Mouse (Mus musculus): ENCODE results near the gene Gm10320.

Gm10320 gene

DNA sequence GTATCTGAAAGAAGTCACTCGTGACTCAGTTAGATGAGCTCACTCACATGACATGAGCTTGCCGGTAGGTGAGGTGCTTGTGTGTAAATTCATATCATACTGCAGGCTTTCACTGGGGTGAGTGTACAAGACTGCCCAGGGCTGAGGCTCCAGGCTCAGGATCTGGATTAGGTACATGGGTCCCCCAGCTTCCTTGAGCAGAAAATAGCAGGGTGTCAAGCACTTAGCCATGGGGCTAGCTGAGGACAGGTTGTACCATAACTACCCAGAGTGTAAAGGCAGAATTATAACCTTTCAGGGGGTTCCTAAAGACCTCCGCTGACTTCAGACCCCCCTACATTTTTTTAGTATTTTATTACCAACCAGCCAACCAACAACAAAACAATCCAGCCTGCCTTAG lies at the start of gene Gm10320:
TSS of gene Gm10320 (minus strand) at position 93 of the 400 bp plus-strand sequence.
- no peak for DNase-seq (ENCODE audit: low spot score)

GRCm38 (mm10) chr13:98541601-98542000 lies 49.8 kb upstream of the Gm10320 start:
- no peak for DNase-seq (ENCODE audit: low spot score)

DNA sequence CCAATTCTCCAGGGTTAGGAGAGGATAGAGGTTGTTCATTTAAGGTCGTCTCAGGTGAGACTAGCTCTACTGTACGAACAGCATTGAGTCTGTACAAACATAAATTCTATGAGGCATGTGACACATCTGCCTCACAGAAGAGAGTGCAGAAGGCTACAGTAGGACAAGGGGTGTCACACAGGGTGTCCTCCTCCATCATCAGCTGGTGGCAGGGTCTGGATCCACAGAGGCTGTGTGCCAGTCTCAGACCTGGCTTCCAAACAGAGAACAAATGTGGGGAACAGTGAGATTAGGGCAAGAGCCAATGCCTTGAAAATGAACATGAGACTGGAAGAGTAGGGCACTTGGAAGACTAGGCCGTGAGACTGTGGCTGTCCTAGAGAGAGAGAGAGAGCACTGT lies 48.4 kb upstream of the Gm10320 start:
- no peak for DNase-seq (ENCODE audit: low spot score)

DNA sequence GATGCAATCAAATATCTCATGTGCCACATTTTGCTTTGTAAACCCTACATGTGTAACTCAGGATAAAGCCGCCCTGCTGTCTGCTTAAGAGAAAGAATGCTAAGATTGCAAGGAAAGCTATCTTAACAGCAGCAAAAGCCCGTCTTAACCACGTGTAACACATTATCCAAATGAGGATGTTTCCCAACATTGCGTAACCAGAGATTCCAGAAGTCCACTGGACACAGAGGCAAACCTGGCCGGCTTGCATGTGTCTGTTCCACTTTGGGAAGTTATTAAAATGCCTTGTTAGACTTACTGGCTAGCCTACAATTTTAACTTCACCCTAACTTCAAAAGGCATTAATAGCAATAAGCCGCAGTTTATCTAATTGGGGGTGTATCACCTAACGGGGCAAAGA lies 47.5 kb upstream of the Gm10320 start:
- no peak for DNase-seq (ENCODE audit: low spot score)

- DNase-seq (ENCODE audit: low spot score), result no peak
Observed at GRCm38 (mm10) chr13:98538587-98538986, 46.8 kb upstream of the Gm10320 start.

DNA sequence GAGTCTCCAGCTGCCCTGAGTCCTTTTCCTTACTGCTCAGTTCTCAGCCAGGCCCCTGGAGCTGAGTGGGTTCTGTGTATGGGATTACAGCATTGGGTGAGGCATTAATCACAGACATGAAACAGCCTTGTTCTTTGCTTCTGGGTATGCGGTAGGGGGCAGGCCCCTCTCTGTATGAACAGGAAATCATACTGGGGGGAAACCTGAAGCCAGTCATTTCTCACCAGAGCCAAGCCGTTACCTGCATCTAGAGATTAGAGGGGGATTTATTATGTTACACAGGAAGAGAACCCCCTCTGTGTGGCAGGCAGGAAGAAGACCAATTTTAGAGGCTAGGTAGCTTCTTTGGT lies 43.1 kb upstream of the Gm10320 start:
- DNase-seq (ENCODE audit: low spot score), result peak; percentile 47

DNA sequence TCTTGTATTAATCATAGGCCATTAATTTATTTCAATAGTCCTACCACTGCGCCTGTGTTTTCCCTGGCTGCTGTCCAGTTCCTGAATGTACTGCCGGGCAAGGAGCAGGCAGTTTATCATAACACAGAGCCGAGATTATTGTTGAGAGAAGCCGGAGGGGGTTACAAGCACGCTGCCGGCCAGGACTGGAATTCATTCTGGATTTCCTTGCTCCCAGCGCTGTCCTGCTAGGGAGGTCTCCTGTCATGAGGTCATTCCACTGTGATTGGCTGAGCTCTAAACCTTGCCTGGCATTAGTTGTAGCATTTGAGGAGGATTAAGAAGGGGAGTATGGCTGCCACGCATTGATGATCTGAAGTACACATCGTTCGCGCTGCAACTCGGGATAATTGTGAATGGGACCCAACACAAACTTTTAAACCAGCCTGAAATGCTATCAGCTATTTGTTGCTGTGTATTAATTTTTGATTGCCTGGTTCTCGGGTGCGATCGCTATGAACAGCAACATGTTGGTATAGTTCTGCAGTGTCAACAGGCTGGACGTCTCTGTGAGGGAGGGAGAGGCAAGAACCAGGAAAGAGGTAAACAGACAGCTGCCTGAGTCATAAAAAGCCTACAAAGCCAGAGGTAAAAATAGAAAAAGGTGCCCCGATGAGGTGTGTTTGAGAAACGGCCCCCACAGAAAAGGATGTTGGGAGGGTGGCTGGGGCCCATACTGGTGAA lies 42.5 kb upstream of the Gm10320 start:
- DNase-seq (ENCODE audit: low spot score), result peak; percentile 85

- DNase-seq (ENCODE audit: low spot score), result peak; percentile 64
Observed at GRCm38 (mm10) chr13:98533415-98533814, 41.6 kb upstream of the Gm10320 start.

DNA sequence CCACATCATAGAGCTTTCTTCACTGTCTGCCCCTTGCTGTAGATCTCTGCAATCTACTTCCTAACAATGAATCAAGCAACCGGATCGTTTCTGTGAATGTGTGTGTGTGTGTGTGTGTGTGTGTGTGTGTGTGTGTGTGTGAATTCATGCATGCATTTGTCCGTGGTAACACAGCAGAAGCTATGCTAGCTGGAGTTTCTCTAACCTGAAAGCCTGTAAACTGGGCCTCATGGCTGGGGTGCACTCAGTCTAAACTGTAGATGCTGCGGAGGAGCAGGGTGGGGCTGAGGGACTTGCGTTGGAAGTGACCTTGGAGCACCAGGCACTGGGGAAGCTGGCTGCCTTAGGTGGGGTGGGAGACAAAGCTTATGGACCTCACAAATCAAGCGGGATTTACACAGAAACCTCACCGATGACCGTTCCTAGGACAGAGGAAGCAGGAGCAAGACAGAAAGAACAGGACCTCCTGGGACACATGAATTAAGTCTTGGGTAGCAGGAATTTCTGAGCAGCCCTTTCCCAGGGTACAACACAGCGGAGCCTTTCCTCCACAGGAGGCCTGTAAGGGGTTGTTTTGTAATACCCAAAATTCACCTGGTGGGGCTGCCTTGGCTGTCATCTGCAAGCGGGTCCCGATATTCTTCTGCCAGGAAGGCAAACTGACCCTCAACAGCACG lies 41.0 kb upstream of the Gm10320 start:
- no peak for DNase-seq (ENCODE audit: low spot score)

- DNase-seq (ENCODE audit: low spot score), result no peak
Observed at GRCm38 (mm10) chr13:98531976-98532375, 40.2 kb upstream of the Gm10320 start.

DNA sequence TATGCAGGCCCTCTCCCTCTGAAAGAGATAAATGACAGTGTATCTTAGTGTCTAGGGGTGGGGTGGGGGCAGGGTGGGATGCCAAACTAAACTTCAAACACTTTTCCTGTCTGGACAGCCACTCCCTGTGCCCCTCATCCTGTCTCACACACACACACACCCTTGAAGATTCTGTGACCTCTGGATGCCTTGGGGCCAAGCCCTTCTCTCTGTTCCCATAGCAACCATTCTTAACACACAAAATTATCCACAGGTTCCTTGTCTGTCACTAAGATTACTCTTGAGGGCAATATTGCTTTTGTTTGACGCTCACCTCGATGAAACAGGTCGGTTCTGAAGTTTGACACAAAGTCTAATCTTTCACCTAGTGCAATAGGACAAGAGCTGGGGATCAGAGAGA lies 39.5 kb upstream of the Gm10320 start:
- peak; percentile 68 for DNase-seq (ENCODE audit: low spot score)

DNA sequence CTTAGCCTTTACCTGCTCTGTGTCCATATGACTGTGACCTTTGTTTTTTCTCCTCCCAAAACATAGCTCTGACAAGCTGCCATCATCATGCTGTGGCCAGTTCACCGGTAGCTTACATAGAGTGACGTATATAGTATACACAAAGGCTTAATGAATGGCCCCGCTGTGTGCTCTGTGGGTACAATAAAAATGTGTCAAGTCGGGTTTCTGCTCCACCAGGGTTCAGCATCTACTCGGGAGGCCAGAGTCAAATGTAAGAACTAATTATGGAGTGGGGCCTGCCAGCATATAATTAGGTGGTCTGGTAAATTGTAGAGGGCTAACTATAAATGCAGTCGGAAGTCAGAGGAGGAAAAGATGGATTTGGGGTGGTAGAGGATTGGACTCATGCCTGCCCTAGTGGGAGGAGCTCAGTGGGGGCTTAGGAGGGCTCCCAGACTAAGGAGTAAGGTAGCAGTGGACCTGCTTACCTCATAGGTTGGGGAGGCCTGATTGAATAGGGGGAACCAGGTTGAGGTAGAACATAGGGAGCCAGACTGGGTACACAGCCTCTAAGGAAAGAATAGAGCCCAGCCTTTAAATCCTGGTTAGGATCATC lies 32.0 kb upstream of the Gm10320 start:
- no peak for DNase-seq (ENCODE audit: low spot score)

DNA sequence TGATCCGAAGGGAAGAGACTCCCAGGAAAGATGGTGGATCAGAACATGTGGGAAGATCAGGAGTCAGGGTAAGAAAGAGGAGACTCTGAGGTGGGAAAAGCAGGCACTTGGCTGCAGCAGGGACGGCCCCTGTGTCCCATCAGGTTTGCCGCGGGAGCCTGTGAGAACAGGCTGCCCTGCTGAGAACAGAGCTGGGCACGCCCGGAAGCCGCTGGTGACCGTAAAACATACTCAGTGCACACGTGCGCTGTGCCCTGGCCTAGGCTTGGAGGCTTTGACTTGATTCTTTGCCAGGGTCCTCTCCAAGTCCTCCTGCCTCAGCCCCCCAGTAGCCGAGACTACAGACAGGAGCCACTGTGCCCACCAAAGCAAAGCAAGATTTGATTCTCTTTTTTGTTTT lies 26.5 kb upstream of the Gm10320 start:
- DNase-seq (ENCODE audit: low spot score), result peak; percentile 58

DNA sequence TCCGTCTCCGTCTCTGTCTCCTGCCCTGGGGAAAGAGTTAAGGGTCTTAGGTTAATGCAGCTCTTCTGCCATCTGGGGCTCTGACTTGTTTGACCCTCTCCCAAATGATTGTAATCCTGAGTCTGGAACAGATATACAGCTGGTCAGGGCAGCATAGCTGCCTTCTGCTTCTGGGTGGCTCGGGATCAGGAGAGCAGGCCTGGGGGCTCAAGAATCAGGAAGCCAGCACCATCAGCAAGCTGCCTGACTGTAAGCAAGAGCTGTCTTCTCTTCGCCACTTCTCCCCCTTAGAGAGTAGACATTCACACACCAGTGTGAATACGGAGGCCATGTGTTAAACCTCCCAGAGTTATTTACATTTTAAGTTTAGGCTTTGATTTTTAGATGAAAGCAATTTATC lies 25.9 kb upstream of the Gm10320 start:
- no peak for DNase-seq (ENCODE audit: low spot score)

DNA sequence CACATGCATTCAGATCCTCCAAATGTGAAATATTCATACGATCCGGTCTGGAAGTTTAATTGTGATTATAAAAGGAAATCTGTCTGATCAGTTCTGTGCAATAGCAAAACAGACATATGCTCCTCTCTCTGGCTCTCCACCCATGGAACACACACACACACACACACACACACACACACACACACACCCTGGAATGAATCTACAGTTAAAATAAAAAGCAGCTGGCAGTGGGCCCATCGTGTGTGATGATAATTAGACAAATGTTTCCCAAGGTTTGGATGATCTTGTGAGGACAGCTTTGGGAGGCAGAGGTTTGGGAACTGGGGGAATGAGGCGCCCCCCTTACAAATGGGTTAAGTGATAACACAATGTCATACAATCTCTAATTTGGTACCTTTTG lies 25.2 kb upstream of the Gm10320 start:
- no peak for DNase-seq (ENCODE audit: low spot score)

DNA sequence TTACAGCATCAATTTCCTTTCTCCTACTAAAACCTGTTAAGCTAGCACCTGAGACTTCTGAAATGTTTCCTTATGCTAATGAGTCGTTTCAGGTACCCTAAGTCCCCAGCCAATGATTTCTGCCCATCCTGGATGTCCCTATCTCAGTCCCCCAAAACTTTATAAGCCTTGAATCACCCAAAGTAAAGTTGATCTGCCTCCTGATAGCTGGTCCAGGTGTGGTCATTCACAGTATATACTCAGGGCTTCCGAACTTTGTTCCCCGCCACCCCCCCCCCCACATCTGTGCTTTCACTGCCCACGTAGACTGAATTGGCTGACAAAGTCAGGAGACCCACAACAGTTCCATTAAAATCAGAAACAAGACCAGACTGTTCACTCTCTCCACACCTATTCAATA lies 20.3 kb upstream of the Gm10320 start:
- no peak for DNase-seq (ENCODE audit: low spot score)

GRCm38 (mm10) chr13:98507656-98508055 lies 15.9 kb upstream of the Gm10320 start:
- no peak for DNase-seq (ENCODE audit: low spot score)

- no peak for DNase-seq (ENCODE audit: low spot score)
Observed at GRCm38 (mm10) chr13:98506496-98506895, 14.7 kb upstream of the Gm10320 start.

- DNase-seq (ENCODE audit: low spot score), result no peak
Observed at GRCm38 (mm10) chr13:98505989-98506388, 14.2 kb upstream of the Gm10320 start.

GRCm38 (mm10) chr13:98505489-98505857 lies 13.7 kb upstream of the Gm10320 start:
- no peak for DNase-seq (ENCODE audit: low spot score)

- DNase-seq (ENCODE audit: low spot score), result peak; percentile 83
Observed at GRCm38 (mm10) chr13:98504661-98505488, 13.1 kb upstream of the Gm10320 start.

DNA sequence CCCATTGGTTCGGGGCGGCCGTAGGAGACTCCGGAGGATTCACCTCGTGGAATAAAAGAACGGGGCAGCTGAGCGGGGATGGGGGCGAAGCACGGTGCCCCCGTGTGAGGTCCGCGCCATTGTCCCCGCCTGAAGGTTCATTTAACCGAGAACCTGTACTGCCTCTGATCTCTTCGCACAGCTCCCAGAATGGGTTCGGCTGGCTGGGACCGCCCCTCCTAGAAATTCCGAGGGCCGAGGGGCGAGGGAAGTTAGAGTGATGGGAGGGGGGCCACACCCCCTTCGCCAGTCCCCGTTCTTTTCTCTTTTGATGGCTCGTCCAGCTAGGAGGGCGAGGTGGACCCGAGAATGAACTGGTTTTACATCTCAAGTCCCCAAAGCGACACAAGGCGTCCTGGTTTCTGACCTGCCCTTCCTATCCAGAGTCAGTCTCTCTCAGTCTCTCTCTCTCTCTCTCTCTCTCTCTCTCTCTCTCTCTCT lies 12.4 kb upstream of the Gm10320 start:
- DNase-seq (ENCODE audit: low spot score), result peak; percentile 86

Data from embryo, embryonic 10.5 days (tissue).